Mouse (Mus musculus) CD8-positive naive resting alpha-beta T cell, adult 57 days (primary cell): ENCODE results near the gene Mdfi. TPM values are rescaled to one million over a fixed set of nuclear protein-coding genes. Genes with fewer than 3 reads are reported as not detected.

ENCODE experiments used
- total RNA-seq: library from RNA; stranded (reverse); gene quantifications from one replicate; pipeline ENCODE4 v1.2.4, GENCODE M21; 2023

The Mdfi gene
- not detected for total RNA-seq

DNA sequence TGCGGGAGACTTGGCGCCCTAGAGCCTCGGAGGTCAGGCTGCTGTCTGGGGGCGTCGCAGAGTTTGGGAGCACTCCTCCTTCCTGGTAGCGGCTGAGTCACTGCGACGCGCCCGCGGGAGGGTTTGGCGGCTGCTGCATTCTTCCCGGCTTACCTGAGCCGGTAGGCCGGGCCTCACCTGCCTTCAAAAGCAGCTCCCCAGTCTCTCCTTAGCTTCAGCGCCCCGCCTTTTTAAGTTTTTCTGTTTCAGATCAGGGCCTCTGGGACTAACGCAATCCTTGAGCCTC, at the start of gene Mdfi:
Mdfi (minus strand) TSS at position 210 of the 286 bp plus-strand sequence.

Other genes with a start within 250 kb of the Mdfi start
- 15.1 TPM for gene Bysl, start 223.2 kb downstream of the Mdfi start, total RNA-seq
- 59.9 TPM for gene Med20, start 223.1 kb downstream of the Mdfi start, total RNA-seq
- gene Gm20517, start 223.1 kb downstream of the Mdfi start, total RNA-seq: 2.7 TPM
- gene Usp49, start 204.0 kb downstream of the Mdfi start, total RNA-seq: 5.6 TPM
- gene Tomm6, start 146.3 kb downstream of the Mdfi start, total RNA-seq: 114 TPM
- gene Frs3, start 145.7 kb downstream of the Mdfi start, total RNA-seq: 2.4 TPM
- 0.21 TPM for gene Gm21981, start 140.2 kb downstream of the Mdfi start, total RNA-seq
- gene Prickle4, start 140.0 kb downstream of the Mdfi start, total RNA-seq: not detected
- not detected for gene Pgc, start 107.8 kb downstream of the Mdfi start, total RNA-seq
- 35.0 TPM for gene Tfeb, start 97.7 kb downstream of the Mdfi start, total RNA-seq
- gene Foxp4, start 90.0 kb upstream of the Mdfi start, total RNA-seq: 62.3 TPM
- gene 1700122O11Rik, start 203.6 kb upstream of the Mdfi start, total RNA-seq: not detected